Mouse (Mus musculus): ENCODE measurements around the gene Smg5. TPM values are rescaled to one million over a fixed set of nuclear protein-coding genes. Genes with fewer than 3 reads are reported as not detected.

The Smg5 gene
- total and polyA plus RNA-seq, 2 experiments from 2014 or later: 42.9 to 98.1 TPM

GRCm38 (mm10) chr3:88410645-88411031 is 74.6 kb downstream of the Smg5 start:
- H3K27me3 ChIP-seq (ENCODE audit: insufficient read depth, low read length): no peaks in the 10 kb centered on the region
- 36% methylated on average over 7 of the region's 7 CpGs for WGBS
- peak overlapping the region; percentile 53 for H3K4me3 ChIP-seq (ENCODE audit: low read length)
- H3K9ac ChIP-seq (replicated peaks; ENCODE audit: low read length): peak overlapping the region; percentile 71; the same call in 1 of the 2 replicates
- H3K4me1 ChIP-seq (ENCODE audit: insufficient read depth, low read length): no peaks in the 10 kb centered on the region
- H3K9me3 ChIP-seq (ENCODE audit: low read length): no peaks in the 10 kb centered on the region
- TF ChIP-seq CTCF (IDR thresholded peaks at IDR 0.05; ENCODE audit: low read depth): no peak
- DNase-seq (ENCODE audit: low spot score): no peak
- peak overlapping the region; percentile 74 for H3K4me2 ChIP-seq (ENCODE audit: low read depth, low read length)
- peak overlapping the region; percentile 85 for H3K27ac ChIP-seq
- H3K36me3 ChIP-seq (ENCODE audit: insufficient read depth, low read length): peaks cover 25% of the 10 kb centered on the region
- no peak for ATAC-seq

GRCm38 (mm10) chr3:88411681-88412080 is 75.6 kb downstream of the Smg5 start:
- DNase-seq (ENCODE audit: low spot score) (no peak), ATAC-seq (no peak)
- Histone ChIP-seq H3K4me2 (ENCODE audit: low read depth, low read length) (no peak overlapping the region), H3K4me3 (ENCODE audit: low read length) (no peak overlapping the region), H3K36me3 (ENCODE audit: insufficient read depth, low read length) (peaks cover 31% of the 10 kb centered on the region), H3K27ac (no peak overlapping the region), H3K4me1 (ENCODE audit: insufficient read depth, low read length) (no peaks in the 10 kb centered on the region), H3K27me3 (ENCODE audit: insufficient read depth, low read length) (no peaks in the 10 kb centered on the region), H3K9ac (replicated peaks; ENCODE audit: low read length) (no peak overlapping the region), H3K9me3 (ENCODE audit: low read length) (no peaks in the 10 kb centered on the region)
- TF ChIP-seq CTCF (IDR thresholded peaks at IDR 0.05; ENCODE audit: low read depth): no peak
- WGBS: 83% methylated on average over 4 of the region's 4 CpGs

Other genes with a start within 250 kb of the Smg5 start
- 44.0 and 50.3 TPM in 2 replicates for gene Mef2d, start 193.9 kb upstream of the Smg5 start, total RNA-seq (2014; rRNA removed)
- gene Mef2d, start 193.9 kb upstream of the Smg5 start, polyA plus RNA-seq (2015; fragmentation: Nextera tagmentation; extraction: Ambion mirVana): 13.4 and 19.2 TPM in 2 replicates
- 0.94 and 1.0 TPM in 2 replicates for gene Rhbg, start 81.6 kb upstream of the Smg5 start, total RNA-seq (2014; rRNA removed)
- 0.37 and 0.43 TPM in 2 replicates for gene Rhbg, start 81.6 kb upstream of the Smg5 start, polyA plus RNA-seq (2015; fragmentation: Nextera tagmentation; extraction: Ambion mirVana)
- gene Gm38392, start 49.0 kb upstream of the Smg5 start, total RNA-seq (2014; rRNA removed): 2.1 TPM in 1 of 2 replicates, not detected in the other
- gene Gm38392, start 49.0 kb upstream of the Smg5 start, polyA plus RNA-seq (2015; fragmentation: Nextera tagmentation; extraction: Ambion mirVana): 0.21 and 0.24 TPM in 2 replicates
- gene Tsacc, start 39.3 kb upstream of the Smg5 start, total RNA-seq (2014; rRNA removed): not detected in 2 replicates
- gene Tsacc, start 39.3 kb upstream of the Smg5 start, polyA plus RNA-seq (2015; fragmentation: Nextera tagmentation; extraction: Ambion mirVana): 10.5 and 10.6 TPM in 2 replicates
- gene Cct3, start 39.1 kb upstream of the Smg5 start, total RNA-seq (2014; rRNA removed): 231 and 236 TPM in 2 replicates
- 388 and 401 TPM in 2 replicates for gene Cct3, start 39.1 kb upstream of the Smg5 start, polyA plus RNA-seq (2015; fragmentation: Nextera tagmentation; extraction: Ambion mirVana)
- gene Glmp, start 11.2 kb upstream of the Smg5 start, total RNA-seq (2014; rRNA removed): 54.9 and 76.9 TPM in 2 replicates
- 135 and 142 TPM in 2 replicates for gene Glmp, start 11.2 kb upstream of the Smg5 start, polyA plus RNA-seq (2015; fragmentation: Nextera tagmentation; extraction: Ambion mirVana)
- gene Tmem79, start 112 bp upstream of the Smg5 start, total RNA-seq (2014; rRNA removed): 0.52 and 0.54 TPM in 2 replicates
- gene Tmem79, start 112 bp upstream of the Smg5 start, polyA plus RNA-seq (2015; fragmentation: Nextera tagmentation; extraction: Ambion mirVana): 1.1 and 1.5 TPM in 2 replicates
- gene Paqr6, start 28.3 kb downstream of the Smg5 start, total RNA-seq (2014; rRNA removed): 8.3 and 10.1 TPM in 2 replicates
- 8.6 and 10.3 TPM in 2 replicates for gene Paqr6, start 28.3 kb downstream of the Smg5 start, polyA plus RNA-seq (2015; fragmentation: Nextera tagmentation; extraction: Ambion mirVana)
- gene Bglap3, start 36.5 kb downstream of the Smg5 start, total RNA-seq (2014; rRNA removed): not detected in 2 replicates
- 0.15 TPM in 1 of 2 replicates, not detected in the other for gene Bglap3, start 36.5 kb downstream of the Smg5 start, polyA plus RNA-seq (2015; fragmentation: Nextera tagmentation; extraction: Ambion mirVana)
- gene Bglap2, start 42.4 kb downstream of the Smg5 start, total RNA-seq (2014; rRNA removed): not detected in 2 replicates
- gene Bglap2, start 42.4 kb downstream of the Smg5 start, polyA plus RNA-seq (2015; fragmentation: Nextera tagmentation; extraction: Ambion mirVana): not detected in 2 replicates
- gene Bglap, start 48.2 kb downstream of the Smg5 start, total RNA-seq (2014; rRNA removed): not detected in 2 replicates
- gene Bglap, start 48.2 kb downstream of the Smg5 start, polyA plus RNA-seq (2015; fragmentation: Nextera tagmentation; extraction: Ambion mirVana): not detected in 2 replicates
- 39.4 and 60.4 TPM in 2 replicates for gene Pmf1, start 74.1 kb downstream of the Smg5 start, total RNA-seq (2014; rRNA removed)
- gene Pmf1, start 74.1 kb downstream of the Smg5 start, polyA plus RNA-seq (2015; fragmentation: Nextera tagmentation; extraction: Ambion mirVana): 47.2 and 48.4 TPM in 2 replicates
- gene Slc25a44, start 88.9 kb downstream of the Smg5 start, total RNA-seq (2014; rRNA removed): 68.3 and 68.6 TPM in 2 replicates
- gene Slc25a44, start 88.9 kb downstream of the Smg5 start, polyA plus RNA-seq (2015; fragmentation: Nextera tagmentation; extraction: Ambion mirVana): 31.9 and 34.1 TPM in 2 replicates
- gene Sema4a, start 124.9 kb downstream of the Smg5 start, total RNA-seq (2014; rRNA removed): 39.4 and 45.2 TPM in 2 replicates
- gene Sema4a, start 124.9 kb downstream of the Smg5 start, polyA plus RNA-seq (2015; fragmentation: Nextera tagmentation; extraction: Ambion mirVana): 25.4 and 26.5 TPM in 2 replicates
- 59.7 and 60.8 TPM in 2 replicates for gene Lmna, start 173.7 kb downstream of the Smg5 start, total RNA-seq (2014; rRNA removed)
- gene Lmna, start 173.7 kb downstream of the Smg5 start, polyA plus RNA-seq (2015; fragmentation: Nextera tagmentation; extraction: Ambion mirVana): 59.1 and 61.1 TPM in 2 replicates
- gene Mex3a, start 196.1 kb downstream of the Smg5 start, total RNA-seq (2014; rRNA removed): 52.3 and 54.5 TPM in 2 replicates
- gene Mex3a, start 196.1 kb downstream of the Smg5 start, polyA plus RNA-seq (2015; fragmentation: Nextera tagmentation; extraction: Ambion mirVana): 13.9 and 15.3 TPM in 2 replicates
- gene Rab25, start 212.0 kb downstream of the Smg5 start, total RNA-seq (2014; rRNA removed): not detected in 2 replicates
- gene Rab25, start 212.0 kb downstream of the Smg5 start, polyA plus RNA-seq (2015; fragmentation: Nextera tagmentation; extraction: Ambion mirVana): 0.44 and 1.3 TPM in 2 replicates
- 45.1 and 59.2 TPM in 2 replicates for gene Lamtor2, start 216.8 kb downstream of the Smg5 start, total RNA-seq (2014; rRNA removed)
- 189 and 198 TPM in 2 replicates for gene Lamtor2, start 216.8 kb downstream of the Smg5 start, polyA plus RNA-seq (2015; fragmentation: Nextera tagmentation; extraction: Ambion mirVana)
- gene Ubqln4, start 217.5 kb downstream of the Smg5 start, total RNA-seq (2014; rRNA removed): 119 and 131 TPM in 2 replicates
- gene Ubqln4, start 217.5 kb downstream of the Smg5 start, polyA plus RNA-seq (2015; fragmentation: Nextera tagmentation; extraction: Ambion mirVana): 29.4 and 29.8 TPM in 2 replicates
- 247 and 307 TPM in 2 replicates for gene Ssr2, start 239.6 kb downstream of the Smg5 start, total RNA-seq (2014; rRNA removed)
- 209 and 210 TPM in 2 replicates for gene Ssr2, start 239.6 kb downstream of the Smg5 start, polyA plus RNA-seq (2015; fragmentation: Nextera tagmentation; extraction: Ambion mirVana)

Measured in hindbrain, postnatal 0 days (tissue).